Mouse (Mus musculus) heart, adult 2 months (tissue): Measurements from ENCODE around the gene Cdc42ep2.

Experiments used
- CTCF ChIP-seq: fragments of 200-600 bp; IDR thresholded peaks from 2 replicates; pipeline ENCODE4 v1.8.1; 2022; ENCODE audit warnings: antibody characterized with exemption, mild to moderate bottlenecking, moderate library complexity
- POLR2A ChIP-seq: fragments of 200-500 bp; IDR thresholded peaks from 2 replicates; pipeline ENCODE4 v1.6.1; 2011; ENCODE audit warnings: mild to moderate bottlenecking, low read depth, low read length, control low read depth; ENCODE audit not compliant: insufficient read depth

DNA sequence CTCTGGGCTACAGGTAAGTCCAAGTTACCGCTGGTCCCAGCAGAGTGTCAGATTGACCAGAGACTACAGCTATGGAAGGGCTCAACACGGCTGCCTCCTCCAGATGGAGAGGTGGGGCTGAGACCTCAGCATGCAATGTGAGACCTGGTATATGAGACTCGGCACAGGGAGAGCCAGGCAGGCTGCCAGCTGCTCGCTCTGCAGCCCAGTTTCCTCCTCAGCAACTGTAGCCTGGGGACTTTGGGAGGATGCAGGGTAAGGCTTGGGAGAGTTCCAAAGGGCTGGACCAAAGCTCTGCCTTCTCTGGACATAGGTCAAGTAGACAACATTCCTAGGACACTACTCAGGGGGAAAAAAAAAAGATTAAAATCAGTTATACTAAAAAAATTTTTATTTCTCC is 15.6 kb upstream of the Cdc42ep2 start:
- TF ChIP-seq CTCF (no peak), POLR2A (peak; percentile 48; the same call in 1 of the 2 replicates)
